Mouse (Mus musculus): ENCODE data around the gene Cdrt4. TPM values are rescaled to one million over a fixed set of nuclear protein-coding genes. Genes with fewer than 3 reads are reported as not detected.

The Cdrt4 gene
- polyA plus RNA-seq, 1 experiment from 2014 or later = not detected

DNA sequence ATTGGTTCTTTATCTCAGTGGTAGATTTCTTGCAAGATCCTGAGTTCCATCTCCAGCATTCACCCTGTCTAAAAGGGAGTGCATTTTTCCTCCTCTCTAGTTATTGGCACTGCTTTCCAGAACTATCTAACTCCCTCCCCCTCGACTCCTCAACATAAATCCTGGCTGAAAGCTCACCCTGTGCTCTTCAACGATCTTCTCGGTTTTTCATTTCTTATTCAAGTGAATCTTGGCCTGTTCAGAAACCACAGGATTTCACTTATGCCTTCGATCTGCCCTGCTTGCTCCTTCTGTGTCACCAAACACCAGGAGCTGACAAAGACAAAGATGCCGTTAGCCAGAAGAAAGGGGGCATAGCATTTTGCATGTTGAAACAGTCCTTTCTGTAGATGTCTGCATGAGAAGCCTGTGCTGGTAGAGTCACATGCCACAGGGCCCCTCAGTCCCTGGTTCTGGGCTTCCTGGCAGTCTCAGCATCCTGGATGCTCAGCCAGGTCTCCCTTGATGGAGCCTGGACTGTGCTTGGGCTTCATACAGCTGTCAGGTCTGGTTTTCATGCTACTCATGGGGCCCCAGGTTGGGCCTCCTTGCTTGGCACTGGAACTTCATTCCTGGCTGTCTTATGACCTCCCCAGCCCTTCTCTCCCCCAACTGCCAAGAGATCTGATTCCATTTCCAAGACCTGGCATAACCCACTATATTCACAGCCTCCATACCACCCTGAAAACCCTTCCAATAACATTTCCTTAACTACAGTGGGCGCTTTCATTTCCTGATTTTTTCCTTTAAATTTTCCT, 30.8 kb upstream of the Cdrt4 start:
- ATAC-seq (ENCODE audit: low FRiP score, low TSS enrichment) = no peak
- peak overlapping the region; percentile 15 for H3K4me2 ChIP-seq (replicated peaks; ENCODE audit: low read depth, low read length)
- no peak overlapping the region for H3K9ac ChIP-seq (ENCODE audit: low read depth, low read length)
- peak overlapping the region; percentile 69; the same call in 1 of the 2 replicates for H3K27ac ChIP-seq (ENCODE audit: low read depth, low read length)
- WGBS = 60% methylated on average over 6 of the region's 6 CpGs
- H3K27me3 ChIP-seq (ENCODE audit: control insufficient read depth, insufficient read depth, low read length) = no peaks in the 10 kb centered on the region
- H3K36me3 ChIP-seq (ENCODE audit: control insufficient read depth, insufficient read depth, low read length) = no peaks in the 10 kb centered on the region
- no peak overlapping the region for H3K4me3 ChIP-seq (ENCODE audit: low read length)
- H3K9me3 ChIP-seq (ENCODE audit: control insufficient read depth, low read length) = no peaks in the 10 kb centered on the region
- H3K4me1 ChIP-seq (ENCODE audit: control insufficient read depth, insufficient read depth, low read length) = peaks cover 4% of the 10 kb centered on the region; the same call in 1 of the 2 replicates

DNA sequence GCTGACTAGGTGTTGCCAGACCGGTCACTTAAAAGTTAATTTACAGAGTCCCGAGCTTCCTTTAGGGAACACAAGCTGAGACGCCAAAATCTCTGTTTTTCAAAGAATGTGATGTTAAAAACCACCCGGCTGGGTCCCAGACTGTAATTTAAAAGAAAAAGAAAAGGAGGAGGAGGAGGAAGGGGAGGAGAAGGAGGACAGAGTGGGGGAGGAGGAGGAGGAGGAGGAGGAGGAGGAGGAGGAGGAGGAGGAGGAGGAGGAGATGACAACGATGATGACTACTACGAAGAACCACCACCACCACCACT, 30.3 kb upstream of the Cdrt4 start:
- H3K9me3 ChIP-seq (ENCODE audit: control insufficient read depth, low read length) = no peaks in the 10 kb centered on the region
- H3K27me3 ChIP-seq (ENCODE audit: control insufficient read depth, insufficient read depth, low read length) = no peaks in the 10 kb centered on the region
- peaks cover 4% of the 10 kb centered on the region; the same call in 1 of the 2 replicates for H3K4me1 ChIP-seq (ENCODE audit: control insufficient read depth, insufficient read depth, low read length)
- no peaks in the 10 kb centered on the region for H3K36me3 ChIP-seq (ENCODE audit: control insufficient read depth, insufficient read depth, low read length)
- H3K9ac ChIP-seq (ENCODE audit: low read depth, low read length) = no peak overlapping the region
- H3K4me2 ChIP-seq (replicated peaks; ENCODE audit: low read depth, low read length) = peak overlapping the region; percentile 40
- WGBS = 6% methylated on average over 6 of the region's 6 CpGs
- H3K4me3 ChIP-seq (ENCODE audit: low read length) = peak overlapping the region; percentile 13
- peak overlapping the region; percentile 69; the same call in 1 of the 2 replicates for H3K27ac ChIP-seq (ENCODE audit: low read depth, low read length)
- 0 out of 2 replicates have a peak, but pooled peaks have one; percentile 2 for ATAC-seq (ENCODE audit: low FRiP score, low TSS enrichment)

DNA sequence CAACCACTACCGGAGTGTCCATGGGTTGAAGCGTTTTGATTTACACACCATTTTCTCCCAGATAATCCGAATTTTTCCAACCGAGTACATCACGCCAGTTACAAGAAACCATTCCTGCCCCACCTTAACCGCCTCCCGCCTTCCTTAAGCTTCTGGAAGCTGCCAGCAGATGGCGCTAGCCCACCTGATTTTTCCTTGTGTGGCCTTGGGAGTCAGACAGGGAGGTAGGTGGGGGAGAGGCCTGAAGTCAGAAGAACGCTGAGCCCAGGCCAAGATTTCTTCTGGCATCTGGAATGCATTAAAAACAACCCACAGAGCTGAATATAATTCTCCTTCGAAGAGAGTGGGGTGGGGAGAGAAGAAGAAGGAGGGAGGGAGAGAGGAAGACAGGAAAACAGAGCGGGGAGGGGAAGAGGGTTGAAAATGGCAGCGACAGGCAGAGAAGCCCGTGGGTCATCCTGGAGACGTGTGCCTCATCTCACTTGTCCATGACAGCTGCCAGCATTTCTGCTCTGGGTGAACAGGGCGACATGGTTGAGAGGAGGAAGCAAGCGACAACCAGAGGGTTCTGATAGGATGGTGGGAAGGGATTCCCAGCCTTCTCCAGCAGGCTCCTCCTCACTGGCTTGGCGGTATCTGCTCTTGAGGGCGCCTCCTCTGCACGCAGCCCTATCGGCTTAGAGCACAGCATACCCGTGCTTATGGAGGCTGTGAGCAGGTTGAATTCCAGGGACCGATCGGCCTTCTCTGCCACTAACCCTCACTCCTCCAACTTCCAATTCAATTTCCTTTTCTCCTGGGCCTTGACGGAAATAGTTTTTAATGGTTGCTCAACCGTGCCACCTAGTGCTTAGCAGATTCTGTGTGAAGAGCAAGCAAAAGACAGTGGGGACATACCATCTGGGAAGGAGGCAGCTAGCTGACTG, 29.7 kb upstream of the Cdrt4 start:
- Histone ChIP-seq H3K4me2 (replicated peaks; ENCODE audit: low read depth, low read length) (peak overlapping the region; percentile 40), H3K27me3 (ENCODE audit: control insufficient read depth, insufficient read depth, low read length) (no peaks in the 10 kb centered on the region), H3K9ac (ENCODE audit: low read depth, low read length) (peak overlapping the region; percentile 34; the same call in 1 of the 2 replicates), H3K27ac (ENCODE audit: low read depth, low read length) (peak overlapping the region; percentile 81), H3K36me3 (ENCODE audit: control insufficient read depth, insufficient read depth, low read length) (no peaks in the 10 kb centered on the region), H3K9me3 (ENCODE audit: control insufficient read depth, low read length) (no peaks in the 10 kb centered on the region), H3K4me1 (ENCODE audit: control insufficient read depth, insufficient read depth, low read length) (peaks cover 4% of the 10 kb centered on the region; the same call in 1 of the 2 replicates), H3K4me3 (ENCODE audit: low read length) (peak overlapping the region; percentile 13)
- 15% methylated on average over 25 of the region's 25 CpGs for WGBS
- peak; percentile 92 for ATAC-seq (ENCODE audit: low FRiP score, low TSS enrichment)

DNA sequence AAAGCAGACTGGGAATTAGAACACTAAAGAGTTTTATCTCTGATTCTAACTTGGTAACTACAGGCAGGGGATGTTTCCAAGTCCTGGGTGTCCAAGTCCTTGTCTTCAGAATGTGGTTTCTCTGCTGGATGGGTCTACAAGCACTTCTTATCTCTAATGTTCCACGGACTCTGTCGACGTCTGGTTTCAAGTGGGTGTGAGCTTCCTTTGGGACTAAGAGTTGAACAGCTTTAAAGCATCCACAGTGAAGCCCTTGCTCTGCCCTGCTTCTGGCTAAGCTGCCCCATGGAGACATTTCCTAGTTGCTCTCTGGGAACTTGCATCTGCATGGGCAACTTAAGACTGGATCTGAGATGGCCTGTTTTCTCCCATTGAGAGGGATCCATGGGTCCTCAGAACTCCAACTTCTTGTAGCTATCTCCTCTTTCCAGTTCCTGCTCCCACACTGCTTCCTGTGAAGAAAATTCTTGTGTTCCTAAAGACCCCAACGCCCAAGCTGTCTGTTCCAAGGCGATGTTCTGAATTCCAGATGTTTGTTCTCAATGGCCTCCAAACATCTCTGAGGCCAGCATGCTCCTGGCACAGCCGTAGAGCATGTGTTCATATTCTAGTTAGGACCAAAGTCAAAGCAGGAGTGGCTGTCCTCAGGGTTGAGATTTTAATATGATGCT, 26.8 kb upstream of the Cdrt4 start:
- no peak overlapping the region for H3K4me3 ChIP-seq (ENCODE audit: low read length)
- H3K4me2 ChIP-seq (replicated peaks; ENCODE audit: low read depth, low read length) = no peak overlapping the region
- no peaks in the 10 kb centered on the region for H3K27me3 ChIP-seq (ENCODE audit: control insufficient read depth, insufficient read depth, low read length)
- no peaks in the 10 kb centered on the region for H3K36me3 ChIP-seq (ENCODE audit: control insufficient read depth, insufficient read depth, low read length)
- no peaks in the 10 kb centered on the region for H3K9me3 ChIP-seq (ENCODE audit: control insufficient read depth, low read length)
- H3K9ac ChIP-seq (ENCODE audit: low read depth, low read length) = no peak overlapping the region
- peaks cover 4% of the 10 kb centered on the region; the same call in 1 of the 2 replicates for H3K4me1 ChIP-seq (ENCODE audit: control insufficient read depth, insufficient read depth, low read length)
- H3K27ac ChIP-seq (ENCODE audit: low read depth, low read length) = no peak overlapping the region
- ATAC-seq (ENCODE audit: low FRiP score, low TSS enrichment) = no peak
- 77% methylated on average over 6 of the region's 6 CpGs for WGBS

DNA sequence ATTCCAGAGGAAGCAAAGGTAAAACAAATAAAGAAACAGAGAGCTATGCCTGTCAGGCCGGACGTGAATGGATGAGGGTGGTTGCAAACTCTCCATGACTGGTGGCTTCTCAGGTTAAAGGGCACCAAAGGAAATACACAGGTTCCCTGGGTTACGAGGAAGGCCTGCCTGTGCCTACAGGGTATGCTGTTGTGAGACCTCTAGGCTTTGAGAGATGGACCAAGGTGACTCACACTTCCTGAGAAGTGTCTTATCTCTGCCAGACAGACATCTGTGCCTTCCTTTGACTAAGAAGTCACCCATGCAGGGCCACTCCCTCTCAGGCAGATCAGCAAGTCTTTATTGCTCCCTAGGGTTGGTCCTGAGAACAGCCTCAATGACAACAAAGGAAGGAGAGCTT, 21.2 kb upstream of the Cdrt4 start:
- Histone ChIP-seq H3K27me3 (ENCODE audit: control insufficient read depth, insufficient read depth, low read length) (no peaks in the 10 kb centered on the region), H3K9me3 (ENCODE audit: control insufficient read depth, low read length) (no peaks in the 10 kb centered on the region), H3K27ac (ENCODE audit: low read depth, low read length) (no peak overlapping the region), H3K4me3 (ENCODE audit: low read length) (no peak overlapping the region), H3K36me3 (ENCODE audit: control insufficient read depth, insufficient read depth, low read length) (no peaks in the 10 kb centered on the region), H3K4me2 (replicated peaks; ENCODE audit: low read depth, low read length) (no peak overlapping the region), H3K4me1 (ENCODE audit: control insufficient read depth, insufficient read depth, low read length) (no peaks in the 10 kb centered on the region), H3K9ac (ENCODE audit: low read depth, low read length) (no peak overlapping the region)
- ATAC-seq (ENCODE audit: low FRiP score, low TSS enrichment) = 0 out of 2 replicates have a peak, but pooled peaks have one; percentile 32
- WGBS = 10% methylated on average over 3 of the region's 3 CpGs

DNA sequence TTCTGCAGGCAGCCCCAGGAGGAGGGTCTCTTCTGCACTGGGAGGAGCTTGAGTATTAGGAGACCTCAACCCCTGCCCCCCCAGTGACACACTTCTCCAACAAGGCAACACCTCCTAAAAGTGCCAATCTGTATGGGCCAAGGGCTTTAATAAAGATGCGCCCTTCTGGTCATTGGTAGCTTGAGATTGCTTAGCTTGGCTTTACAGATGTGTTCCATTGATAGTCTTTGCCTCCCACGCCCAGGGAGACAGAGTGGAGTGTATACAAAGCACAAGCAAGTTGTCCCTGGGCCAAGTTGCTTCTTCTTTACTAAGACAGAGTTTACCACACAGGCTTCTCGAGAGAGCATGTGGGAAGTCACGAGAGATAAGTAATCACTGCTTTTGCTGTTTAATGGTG, 20.4 kb upstream of the Cdrt4 start:
- H3K4me3 ChIP-seq (ENCODE audit: low read length) = no peak overlapping the region
- WGBS = 80% methylated on average over 4 of the region's 4 CpGs
- no peaks in the 10 kb centered on the region for H3K36me3 ChIP-seq (ENCODE audit: control insufficient read depth, insufficient read depth, low read length)
- H3K4me1 ChIP-seq (ENCODE audit: control insufficient read depth, insufficient read depth, low read length) = no peaks in the 10 kb centered on the region
- ATAC-seq (ENCODE audit: low FRiP score, low TSS enrichment) = no peak
- H3K27me3 ChIP-seq (ENCODE audit: control insufficient read depth, insufficient read depth, low read length) = no peaks in the 10 kb centered on the region
- no peaks in the 10 kb centered on the region for H3K9me3 ChIP-seq (ENCODE audit: control insufficient read depth, low read length)
- no peak overlapping the region for H3K4me2 ChIP-seq (replicated peaks; ENCODE audit: low read depth, low read length)
- H3K9ac ChIP-seq (ENCODE audit: low read depth, low read length) = no peak overlapping the region
- no peak overlapping the region for H3K27ac ChIP-seq (ENCODE audit: low read depth, low read length)

DNA sequence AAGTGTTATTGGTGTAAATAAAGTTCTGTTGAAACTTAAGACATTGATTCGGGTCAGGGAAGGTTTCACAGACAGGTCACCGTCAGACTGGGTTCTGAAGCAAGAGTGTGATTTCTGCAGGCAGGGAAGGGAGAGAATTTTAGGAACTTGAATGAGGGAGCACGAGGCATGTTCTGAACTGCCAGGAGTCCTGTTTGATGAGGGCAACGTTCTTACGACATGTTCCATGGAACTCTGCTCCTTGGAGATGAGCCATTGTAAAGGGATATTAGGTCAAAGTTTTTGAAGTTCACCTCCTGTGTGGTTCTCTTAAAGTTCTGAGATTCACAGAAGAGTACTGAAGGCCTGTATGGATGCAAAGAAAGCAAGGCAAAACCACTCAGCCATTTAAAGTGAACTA, 19.9 kb upstream of the Cdrt4 start:
- H3K4me2 ChIP-seq (replicated peaks; ENCODE audit: low read depth, low read length) = no peak overlapping the region
- no peak overlapping the region for H3K27ac ChIP-seq (ENCODE audit: low read depth, low read length)
- no peaks in the 10 kb centered on the region for H3K4me1 ChIP-seq (ENCODE audit: control insufficient read depth, insufficient read depth, low read length)
- H3K9ac ChIP-seq (ENCODE audit: low read depth, low read length) = no peak overlapping the region
- no peaks in the 10 kb centered on the region for H3K27me3 ChIP-seq (ENCODE audit: control insufficient read depth, insufficient read depth, low read length)
- WGBS = 76% methylated on average over 5 of the region's 5 CpGs
- no peak overlapping the region for H3K4me3 ChIP-seq (ENCODE audit: low read length)
- no peak for ATAC-seq (ENCODE audit: low FRiP score, low TSS enrichment)
- H3K9me3 ChIP-seq (ENCODE audit: control insufficient read depth, low read length) = no peaks in the 10 kb centered on the region
- H3K36me3 ChIP-seq (ENCODE audit: control insufficient read depth, insufficient read depth, low read length) = no peaks in the 10 kb centered on the region

DNA sequence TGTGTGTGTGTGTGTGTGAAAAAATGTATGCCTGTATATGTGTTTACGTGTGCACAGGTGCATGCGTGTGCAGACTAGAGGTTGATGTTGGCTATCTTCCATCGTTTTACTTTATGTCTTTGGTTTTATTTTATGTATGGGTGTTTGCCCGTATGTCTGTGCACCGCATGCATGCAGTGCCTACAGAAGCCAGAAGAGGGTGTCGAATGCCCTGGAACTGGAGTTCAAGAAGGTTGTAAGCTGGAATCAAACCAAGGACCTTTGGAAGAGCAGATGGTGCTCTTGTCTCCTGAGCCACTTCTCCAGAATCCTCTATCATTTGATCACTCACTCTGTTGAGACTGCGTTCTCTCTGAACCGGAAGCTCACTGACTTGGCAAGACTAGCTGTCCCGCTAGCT, 17.9 kb upstream of the Cdrt4 start:
- Histone ChIP-seq H3K36me3 (ENCODE audit: control insufficient read depth, insufficient read depth, low read length) (no peaks in the 10 kb centered on the region), H3K27ac (ENCODE audit: low read depth, low read length) (no peak overlapping the region), H3K4me3 (ENCODE audit: low read length) (no peak overlapping the region), H3K9me3 (ENCODE audit: control insufficient read depth, low read length) (no peaks in the 10 kb centered on the region), H3K27me3 (ENCODE audit: control insufficient read depth, insufficient read depth, low read length) (no peaks in the 10 kb centered on the region), H3K4me1 (ENCODE audit: control insufficient read depth, insufficient read depth, low read length) (no peaks in the 10 kb centered on the region), H3K4me2 (replicated peaks; ENCODE audit: low read depth, low read length) (no peak overlapping the region), H3K9ac (ENCODE audit: low read depth, low read length) (no peak overlapping the region)
- no peak for ATAC-seq (ENCODE audit: low FRiP score, low TSS enrichment)
- WGBS = 89% methylated on average over 9 of the region's 9 CpGs
